Mouse (Mus musculus): ENCODE data around the gene AU018091.
"Not testable (repeated sequence)": the region's sequence is repeated elsewhere in the genome, so short reads cannot be mapped to it uniquely, and the experiment has no call there.

Gene AU018091

DNA sequence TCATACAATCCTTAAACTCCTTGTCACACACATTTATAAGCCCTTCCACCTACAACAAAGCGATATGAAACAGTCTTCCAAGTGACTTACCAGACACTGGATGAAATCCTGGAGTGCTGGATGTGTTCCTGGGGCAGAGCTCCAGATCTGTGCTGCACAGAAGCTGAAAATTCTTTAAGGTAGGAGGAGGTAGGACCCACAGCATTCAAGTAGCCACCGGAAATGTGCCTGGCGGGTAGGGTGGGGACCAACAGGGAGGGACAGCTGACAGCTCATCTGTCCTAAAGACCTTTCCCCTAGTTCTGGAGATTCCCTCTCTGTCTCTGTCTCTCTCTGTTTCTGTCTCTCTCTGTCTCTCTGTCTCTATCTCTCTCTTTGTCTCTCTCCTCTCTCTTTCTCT is at the start of gene AU018091:
Gene AU018091, minus strand, starts transcription at position 279 of the 400 bp plus-strand sequence.
- DNase-seq (ENCODE audit: low spot score in 2 of 2): no peak

- no peak for DNase-seq (ENCODE audit: low spot score in 2 of 2)
Measured at GRCm38 (mm10) chr7:3217546-3218056, 48.6 kb upstream of the AU018091 start.

- no peak for DNase-seq (ENCODE audit: low spot score in 2 of 2)
Measured at GRCm38 (mm10) chr7:3216331-3216730, 47.3 kb upstream of the AU018091 start.

DNA sequence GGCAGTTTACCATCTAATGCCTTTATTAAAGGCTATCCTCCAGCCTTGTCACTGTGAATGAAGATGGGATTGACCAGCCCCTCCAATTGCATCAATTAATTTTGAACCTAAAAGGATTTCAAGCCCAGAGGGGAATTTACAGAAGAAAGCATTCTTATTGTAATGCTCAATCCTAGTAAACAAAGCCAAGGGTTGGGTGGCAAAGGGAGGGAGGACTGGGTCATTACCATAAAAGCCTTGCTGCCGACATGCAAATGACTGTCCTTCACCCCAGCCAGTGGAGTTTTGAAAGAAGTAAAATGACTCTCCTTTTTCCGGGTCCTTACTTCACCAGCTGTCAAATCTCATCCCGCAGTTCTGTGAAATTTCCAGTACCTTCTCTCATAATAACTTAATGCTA is 44.6 kb upstream of the AU018091 start:
- no peak for DNase-seq (ENCODE audit: low spot score in 2 of 2)

- DNase-seq (ENCODE audit: low spot score in 2 of 2): no peak
Measured at GRCm38 (mm10) chr7:3213156-3213555, 44.2 kb upstream of the AU018091 start.

GRCm38 (mm10) chr7:3212002-3212790 is 43.2 kb upstream of the AU018091 start:
- DNase-seq (ENCODE audit: low spot score in 2 of 2): no peak

DNA sequence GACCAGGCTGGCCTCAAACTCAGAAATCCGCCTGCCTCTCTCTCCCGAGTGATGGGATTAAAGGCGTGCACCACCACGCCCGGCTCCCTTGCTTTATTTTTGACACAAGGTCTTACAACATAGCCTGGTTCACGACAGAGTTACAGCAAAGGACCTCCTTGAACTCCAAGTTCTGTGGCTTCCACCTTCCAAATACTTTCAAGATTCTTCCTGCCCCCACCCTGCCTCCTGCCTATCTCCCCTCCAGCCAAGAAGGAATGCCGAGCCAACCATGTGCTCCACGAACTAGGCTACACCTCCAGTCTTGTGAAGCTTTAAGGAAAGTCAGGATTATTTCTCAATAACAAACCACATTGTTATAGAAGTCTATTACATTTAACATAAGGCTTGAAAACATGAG is 42.5 kb upstream of the AU018091 start:
- DNase-seq (ENCODE audit: low spot score in 2 of 2): no peak

GRCm38 (mm10) chr7:3210605-3211004 is 41.6 kb upstream of the AU018091 start:
- DNase-seq (ENCODE audit: low spot score in 2 of 2): no peak

DNA sequence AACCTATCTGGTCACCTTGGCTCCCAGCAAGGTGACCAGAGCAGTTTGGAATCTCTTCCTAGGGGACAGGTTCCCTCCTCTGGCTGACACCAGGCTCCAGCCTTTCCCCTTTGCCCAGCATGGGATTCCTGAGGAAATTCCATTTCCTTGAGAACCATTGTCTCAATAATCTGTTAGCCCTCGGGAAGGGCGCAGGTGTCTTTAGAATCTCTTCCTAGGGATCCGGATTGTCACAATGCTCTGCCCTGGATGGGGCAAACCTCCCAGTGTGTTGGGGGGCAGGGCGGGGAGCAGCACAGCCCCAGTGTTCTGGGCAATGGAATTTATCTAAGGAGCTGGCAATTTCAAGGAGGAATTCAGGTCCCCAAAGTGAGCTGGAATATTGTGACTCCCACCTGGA is 37.5 kb upstream of the AU018091 start:
- DNase-seq (ENCODE audit: low spot score in 2 of 2): no peak

DNA sequence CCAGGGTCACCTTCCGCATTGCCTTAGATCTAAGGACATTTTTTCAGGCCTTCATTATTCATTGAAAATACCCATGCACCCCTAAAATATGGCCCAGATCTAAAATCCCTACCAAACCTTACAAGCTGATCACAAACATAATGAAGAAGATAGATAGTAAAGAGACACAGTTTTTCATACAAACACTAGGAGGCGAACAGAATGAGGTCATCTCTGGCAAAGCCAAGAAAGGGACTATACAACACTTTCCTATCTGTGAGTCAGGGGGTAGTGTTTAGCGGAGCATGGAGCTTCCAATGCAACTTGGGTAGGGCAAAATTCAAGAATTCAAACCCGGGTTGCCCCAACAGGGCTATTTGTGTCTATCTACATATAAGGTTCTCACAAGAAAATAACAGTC is 35.6 kb upstream of the AU018091 start:
- no peak for DNase-seq (ENCODE audit: low spot score in 2 of 2)

DNA sequence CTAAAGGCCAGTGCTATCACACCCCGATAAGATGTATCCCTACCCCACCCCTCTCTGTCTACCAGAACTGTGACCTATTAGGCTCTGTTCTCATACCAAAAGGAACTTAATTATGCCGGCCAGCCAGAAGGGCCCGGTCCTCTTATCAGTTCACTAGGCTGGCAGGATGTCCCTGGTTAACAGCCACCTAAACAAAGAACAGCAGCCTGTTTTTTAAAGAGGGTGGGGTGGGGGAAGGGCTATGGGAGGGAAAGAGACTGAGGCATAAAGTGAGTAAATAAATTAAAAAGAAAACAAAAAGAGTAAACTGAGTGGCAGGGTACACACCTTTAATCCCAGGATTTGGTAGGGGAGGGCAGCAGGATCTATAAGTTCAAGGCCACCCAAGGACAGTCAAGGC is 34.9 kb upstream of the AU018091 start:
- DNase-seq (ENCODE audit: low spot score in 2 of 2): no peak

- DNase-seq (ENCODE audit: low spot score in 2 of 2): no peak
Measured at GRCm38 (mm10) chr7:3201134-3201705, 32.2 kb upstream of the AU018091 start.

DNA sequence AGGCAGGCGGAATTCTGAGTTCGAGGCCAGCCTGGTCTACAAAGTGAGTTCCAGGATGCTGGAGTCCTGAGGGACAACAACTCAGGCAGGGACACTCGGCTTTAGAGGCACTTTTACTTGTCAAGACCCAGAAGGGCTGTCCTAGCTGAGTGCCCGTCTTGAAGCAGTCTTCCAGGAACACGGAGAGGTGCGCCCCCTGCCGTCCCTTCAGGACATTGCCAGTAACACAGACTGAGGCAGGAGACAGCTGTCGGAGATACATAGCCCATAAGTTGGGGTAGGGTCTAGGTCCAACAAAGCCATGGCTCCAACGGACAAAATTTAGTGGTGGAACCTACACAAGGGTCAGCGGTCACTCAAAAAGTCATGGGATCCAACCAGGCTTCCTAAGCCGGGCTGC is 29.9 kb upstream of the AU018091 start:
- no peak for DNase-seq (ENCODE audit: low spot score in 2 of 2)

GRCm38 (mm10) chr7:3195850-3196249 is 26.8 kb upstream of the AU018091 start:
- DNase-seq (ENCODE audit: low spot score in 2 of 2): no peak

- DNase-seq (ENCODE audit: low spot score in 2 of 2): no peak
Measured at GRCm38 (mm10) chr7:3194531-3194930, 25.5 kb upstream of the AU018091 start.

GRCm38 (mm10) chr7:3193905-3194304 is 24.9 kb upstream of the AU018091 start:
- DNase-seq (ENCODE audit: low spot score in 2 of 2): no peak

GRCm38 (mm10) chr7:3193049-3193632 is 24.1 kb upstream of the AU018091 start:
- DNase-seq (ENCODE audit: low spot score in 2 of 2): no peak

DNA sequence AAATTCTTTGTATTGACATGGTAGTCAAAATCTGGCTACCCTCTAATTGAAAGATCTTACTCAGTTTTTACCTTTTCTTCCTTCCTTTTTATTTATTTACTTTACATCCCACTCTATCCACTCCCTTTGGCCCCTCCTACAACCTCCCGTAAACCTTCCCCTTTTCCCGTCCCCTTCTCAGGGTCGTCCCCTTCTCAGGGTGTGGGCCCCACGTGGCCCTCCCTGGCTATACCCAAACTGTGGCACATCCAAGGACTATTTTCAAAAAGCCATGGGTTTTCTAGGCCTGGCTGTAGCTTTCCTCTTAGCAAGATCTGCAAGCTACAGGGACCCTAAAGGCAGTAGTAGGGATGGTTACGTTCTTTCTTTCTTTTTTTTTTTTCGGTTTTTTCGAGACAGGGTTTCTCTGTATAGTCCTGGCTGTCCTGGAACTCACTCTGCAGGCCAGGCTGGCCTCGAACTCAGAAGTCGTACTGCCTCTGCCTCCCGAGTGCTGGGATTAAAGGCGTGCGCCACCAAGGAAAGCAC is 23.0 kb upstream of the AU018091 start:
- DNase-seq (ENCODE audit: low spot score in 2 of 2): no peak

DNA sequence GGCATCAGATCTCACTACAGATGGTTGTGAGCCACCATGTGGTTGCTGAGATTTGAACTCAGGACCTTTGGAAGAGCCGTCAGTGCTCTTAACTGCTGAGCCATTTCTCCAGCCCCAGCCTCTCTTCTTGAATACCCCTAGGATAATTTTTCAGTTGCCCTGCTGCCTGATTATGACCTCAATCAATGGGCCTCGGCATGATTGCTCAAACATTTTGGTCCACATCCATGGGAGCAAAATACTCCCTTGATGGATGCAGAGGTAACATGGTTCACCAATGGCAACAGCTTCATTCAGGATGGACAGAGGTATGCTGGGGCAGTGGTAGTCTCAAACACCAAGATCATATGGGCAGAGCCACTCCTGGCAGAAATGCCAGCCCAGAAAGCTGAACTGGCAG is 17.7 kb upstream of the AU018091 start:
- not testable (repeated sequence) for DNase-seq (ENCODE audit: low spot score in 2 of 2)

DNA sequence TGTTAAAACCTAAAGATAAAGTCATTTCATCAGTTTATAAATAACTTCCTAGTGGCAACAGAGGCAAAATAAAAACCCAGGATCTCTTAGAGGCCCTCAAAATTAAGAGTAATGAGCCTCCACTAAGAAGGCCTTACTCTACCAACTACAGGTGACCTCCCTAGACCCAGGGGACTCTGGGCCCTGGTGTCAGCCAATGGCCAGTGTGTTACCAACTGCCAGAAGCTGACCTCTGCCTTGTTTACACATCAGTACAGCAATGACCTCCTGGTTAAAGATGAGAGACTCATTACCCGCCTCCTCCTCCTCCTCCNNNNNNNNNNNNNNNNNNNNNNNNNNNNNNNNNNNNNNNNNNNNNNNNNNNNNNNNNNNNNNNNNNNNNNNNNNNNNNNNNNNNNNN is 17.1 kb upstream of the AU018091 start:
- no peak for DNase-seq (ENCODE audit: low spot score in 2 of 2)

DNA sequence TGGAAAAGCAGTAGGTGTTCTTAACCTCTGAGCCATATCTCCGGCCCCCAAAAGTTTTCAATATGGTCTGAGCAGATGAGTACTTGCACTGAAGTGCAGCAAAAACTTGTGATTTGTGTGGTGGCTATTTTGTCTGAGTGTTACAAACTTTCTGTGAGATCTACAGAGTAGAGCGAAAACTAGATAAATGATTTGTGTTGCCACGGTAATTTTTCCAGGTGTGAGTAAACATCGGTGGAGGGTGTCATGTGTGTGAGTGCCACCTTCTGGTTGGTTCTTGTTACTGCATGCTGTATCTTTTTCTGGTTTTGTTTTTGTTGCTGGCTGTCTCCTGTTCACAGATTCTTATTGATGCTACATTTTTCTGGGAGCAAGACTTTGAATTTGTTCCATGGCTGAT is 15.4 kb upstream of the AU018091 start:
- DNase-seq (ENCODE audit: low spot score in 2 of 2): no peak

DNA sequence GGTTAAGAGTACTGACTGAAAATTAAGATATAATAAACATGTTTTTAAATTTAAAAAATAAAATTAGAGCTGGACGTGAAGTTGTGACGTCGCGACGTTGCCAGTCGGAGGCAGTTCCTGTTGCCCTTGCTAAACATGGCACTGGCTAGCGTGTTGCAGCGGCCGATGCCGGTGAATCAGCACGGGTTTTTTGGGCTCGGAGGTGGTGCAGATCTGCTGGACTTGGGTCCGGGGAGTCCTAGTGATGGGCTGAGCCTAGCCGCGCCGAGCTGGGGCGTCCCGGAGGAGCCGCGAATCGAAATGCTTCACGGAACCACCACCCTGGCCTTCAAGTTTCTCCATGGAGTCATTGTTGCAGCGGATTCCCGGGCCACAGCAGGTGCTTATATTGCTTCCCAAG is 12.0 kb upstream of the AU018091 start:
- not testable (repeated sequence) for DNase-seq (ENCODE audit: low spot score in 2 of 2)

DNA sequence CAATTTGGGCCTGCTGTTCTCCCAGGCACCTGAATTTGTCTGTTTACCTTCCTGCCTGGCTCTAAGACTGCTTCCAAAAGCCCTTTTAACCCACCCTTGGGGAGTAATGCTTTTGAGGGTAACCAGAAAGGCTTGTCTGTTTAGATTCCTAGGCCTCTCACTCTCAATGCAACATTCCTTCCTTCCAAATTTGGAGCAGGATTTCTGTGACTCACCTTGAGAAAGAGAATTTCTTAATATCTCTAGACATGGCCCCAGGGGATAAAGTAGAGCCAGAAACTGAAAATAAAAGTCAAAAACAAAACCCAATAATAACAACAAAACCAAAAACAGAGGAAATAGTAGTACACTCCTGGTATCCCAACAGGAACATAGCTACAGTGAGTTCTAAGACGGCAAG is 707 bp downstream of the AU018091 start:
- DNase-seq (ENCODE audit: low spot score in 2 of 2): no peak
